Mouse (Mus musculus) spleen, adult 12 weeks (tissue): ENCODE data around the gene Cwc27.

ENCODE experiments used
- DNase-seq: peaks from one replicate; pipeline ENCODE4 v3.0.0; 2022; ENCODE audit warnings: low spot score

Gene Cwc27

DNA sequence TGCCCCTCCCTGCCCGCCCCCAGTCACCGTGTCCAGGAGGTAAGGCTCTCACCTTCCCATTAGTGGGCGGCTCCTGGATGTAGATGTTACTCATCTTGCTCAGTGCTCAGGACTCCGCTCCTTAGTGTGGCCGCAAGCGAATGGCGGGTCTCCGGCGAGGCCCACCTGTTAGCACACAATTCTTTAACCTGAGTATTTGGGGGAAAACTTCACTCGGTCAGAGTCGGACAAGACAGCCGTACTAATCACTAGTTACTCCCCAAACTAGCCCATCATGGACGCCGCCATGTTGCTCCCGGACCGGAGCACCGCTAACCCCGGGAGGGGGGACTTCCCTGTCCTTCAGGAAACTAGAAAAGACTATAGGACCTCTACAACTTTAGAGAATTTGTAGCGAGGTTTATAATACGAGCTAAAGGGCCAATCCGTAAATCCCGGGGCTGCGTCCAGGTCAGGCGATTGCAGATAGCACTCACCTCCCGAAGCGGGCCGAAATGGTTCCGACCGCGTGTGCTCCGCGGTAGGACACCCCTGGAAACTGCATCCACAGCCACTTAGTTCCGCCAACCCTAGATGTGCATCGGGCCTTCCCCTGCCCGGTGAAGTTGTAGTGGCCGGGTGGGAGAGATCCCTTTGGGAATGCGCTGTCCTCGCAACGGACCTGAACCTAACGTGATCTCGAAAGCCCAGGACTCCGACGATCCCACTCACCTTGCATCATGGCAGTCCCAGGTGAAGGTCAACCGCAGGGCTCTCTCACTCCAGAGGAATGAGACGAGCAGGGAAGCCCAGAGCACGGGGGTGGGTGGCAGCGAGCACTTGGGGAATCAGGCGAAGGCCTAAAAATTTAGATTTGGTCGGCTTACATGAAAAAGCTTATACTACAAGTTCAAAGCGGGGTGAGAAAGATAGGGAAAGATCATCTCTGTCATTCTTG lies at the start of gene Cwc27:
Gene Cwc27, minus strand, starts transcription at position 508 of the 937 bp plus-strand sequence.
- DNase-seq: peak; percentile 77

DNA sequence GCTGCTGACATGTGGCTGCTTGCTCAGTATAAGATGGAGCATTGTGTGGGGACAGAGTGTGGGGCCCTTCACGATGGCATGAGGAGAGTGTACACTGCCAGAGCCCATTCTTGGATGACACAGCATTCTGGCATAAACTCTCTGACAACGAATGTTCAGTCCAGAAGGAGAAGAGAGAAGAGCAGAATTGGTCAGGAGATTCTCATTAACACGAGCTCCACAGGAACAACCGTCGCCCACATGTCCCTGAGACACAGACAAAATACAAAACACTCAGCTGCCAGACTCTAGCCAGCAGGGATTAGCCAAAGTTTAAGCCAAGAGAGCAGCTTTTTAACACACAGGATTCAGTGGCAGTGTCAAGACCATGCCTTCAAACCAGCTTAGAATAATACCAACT lies 49.8 kb upstream of the Cwc27 start:
- no peak for DNase-seq

- DNase-seq: no peak
Measured at GRCm38 (mm10) chr13:104863127-104863979, 46.4 kb upstream of the Cwc27 start, which contains the start of gene Shisal2b. Gene Shisal2b (minus strand): TSS chr13:104863893.

DNA sequence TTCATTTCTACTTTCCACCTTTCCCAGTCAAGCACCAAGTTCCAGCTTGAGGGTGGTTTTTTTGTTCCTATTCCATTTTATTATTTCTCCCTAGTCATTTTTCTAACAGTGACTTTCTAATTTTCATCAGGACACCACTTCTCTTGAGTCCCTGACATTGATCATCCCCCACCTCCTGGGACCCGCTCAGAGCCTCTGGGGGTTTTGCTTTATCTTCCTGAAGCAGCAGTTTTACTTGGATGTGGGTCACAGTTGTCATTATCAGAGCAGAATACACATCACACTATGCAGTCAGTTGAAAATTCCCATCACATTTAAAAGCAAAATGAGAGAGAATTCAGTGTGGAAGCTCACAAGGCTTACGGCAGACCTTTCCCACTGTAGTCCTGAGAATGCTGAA lies 36.7 kb upstream of the Cwc27 start:
- DNase-seq: no peak

DNA sequence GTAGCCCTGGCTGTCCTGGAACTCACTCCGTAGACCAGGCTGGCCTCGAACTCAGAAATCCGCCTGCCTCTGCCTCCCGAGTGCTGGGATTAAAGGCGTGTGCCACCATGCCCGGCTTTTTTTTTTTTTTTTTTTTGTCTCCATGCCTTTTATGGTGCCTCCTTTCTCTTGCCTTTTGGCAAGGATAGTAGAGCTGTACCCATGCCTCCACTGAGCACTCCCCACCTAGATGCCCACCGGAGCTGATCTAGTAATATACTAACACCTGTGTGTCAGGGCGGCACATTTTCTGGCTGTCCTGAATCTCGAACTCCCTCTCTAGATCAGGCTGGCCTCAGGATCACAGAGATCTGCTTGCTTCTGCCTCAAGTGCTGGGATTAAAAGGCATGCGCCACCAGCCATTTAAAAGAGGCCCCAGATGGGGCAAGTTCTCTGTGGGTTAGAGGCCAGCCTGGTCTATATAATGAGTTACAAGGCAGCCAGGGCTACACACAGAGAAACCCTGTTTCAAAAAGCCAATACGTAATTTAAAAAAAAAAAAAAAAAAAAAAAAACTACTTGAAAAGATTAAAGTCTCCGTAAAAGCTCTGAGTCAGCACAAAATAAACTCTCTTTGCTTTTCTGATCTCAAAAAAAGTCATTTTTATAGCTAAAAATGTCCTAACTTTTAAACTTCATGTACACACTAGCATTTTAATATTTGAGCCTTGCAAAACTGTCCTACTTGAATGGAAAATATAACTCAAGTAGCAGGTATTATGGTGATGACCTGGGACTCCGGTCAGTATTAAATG lies 26.6 kb upstream of the Cwc27 start:
- DNase-seq: no peak

DNA sequence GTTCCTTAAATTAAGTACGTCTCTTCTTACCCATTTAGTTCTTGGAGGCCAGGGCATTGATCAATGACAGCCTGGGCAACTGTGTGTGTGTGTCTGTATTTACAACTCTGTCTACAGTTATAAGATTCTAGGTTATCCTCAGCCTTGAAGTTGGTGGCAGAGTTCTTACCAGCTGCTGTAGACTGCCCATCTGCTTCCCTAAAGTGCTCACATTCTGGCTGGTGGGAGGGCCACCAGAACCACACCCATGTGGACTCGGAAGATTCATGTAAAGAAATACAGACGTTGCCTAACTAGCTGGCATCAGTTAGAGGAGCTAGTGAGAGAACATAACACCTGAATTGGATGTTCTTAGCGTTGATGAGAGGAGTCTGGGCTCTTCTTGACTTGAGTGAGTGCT lies 25.0 kb upstream of the Cwc27 start:
- no peak for DNase-seq

DNA sequence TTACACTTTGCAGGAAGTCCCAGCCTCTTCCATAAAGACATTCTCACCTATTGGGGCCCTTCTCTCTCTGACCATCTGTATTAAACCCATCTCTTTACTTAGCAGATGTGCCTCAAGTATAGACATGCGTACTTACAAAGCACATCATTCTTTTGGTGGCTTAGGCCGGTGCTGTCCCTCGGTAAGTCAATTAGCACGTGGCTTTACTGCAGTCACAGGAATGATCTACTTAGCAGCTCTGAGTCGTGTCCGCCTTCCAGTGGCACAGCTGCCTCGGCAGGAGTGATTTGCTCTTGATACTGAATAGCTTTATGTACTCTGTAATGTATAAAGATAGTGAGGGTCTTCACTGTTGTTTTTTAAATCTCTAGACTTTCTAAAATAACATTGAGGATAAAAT lies 20.7 kb upstream of the Cwc27 start:
- DNase-seq: no peak

DNA sequence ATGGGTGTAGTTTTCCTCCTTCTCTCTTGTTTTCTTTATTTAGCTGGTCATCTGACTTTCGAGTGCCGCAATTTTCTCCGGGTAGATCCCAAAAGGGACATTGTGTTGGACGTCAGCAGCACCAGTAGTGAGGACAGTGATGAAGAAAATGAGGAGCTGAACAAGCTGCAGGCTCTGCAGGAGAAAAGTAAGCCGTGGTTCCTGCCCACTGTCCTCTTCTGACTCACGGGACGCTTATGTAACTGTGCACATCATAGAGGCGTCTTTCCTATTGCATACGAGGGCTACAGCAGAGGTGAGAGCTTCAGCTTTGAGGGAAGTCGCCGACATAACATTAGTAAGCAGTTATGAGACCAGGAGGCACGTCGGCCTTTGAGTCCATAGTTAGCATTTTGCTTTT lies 15.9 kb upstream of the Cwc27 start:
- DNase-seq: no peak

DNA sequence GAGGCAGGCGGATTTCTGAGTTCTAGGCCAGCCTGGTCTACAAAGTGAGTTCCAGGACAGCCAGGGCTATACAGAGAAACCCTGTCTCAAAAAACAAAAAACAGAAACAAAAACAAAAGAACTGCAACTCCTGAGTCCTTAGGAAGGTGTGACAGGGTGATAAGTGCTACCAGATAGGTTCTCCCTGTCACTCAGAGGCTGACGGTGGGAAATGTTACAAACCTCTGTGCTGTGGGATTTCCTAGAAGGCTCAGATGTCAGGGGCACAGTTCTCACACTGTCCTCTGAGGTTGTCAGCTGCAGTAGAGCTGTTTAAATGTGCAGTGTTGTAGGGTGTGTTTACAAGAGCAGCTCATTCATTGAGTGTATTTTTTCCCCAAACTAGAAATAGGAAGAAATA lies 8.5 kb upstream of the Cwc27 start:
- no peak for DNase-seq

DNA sequence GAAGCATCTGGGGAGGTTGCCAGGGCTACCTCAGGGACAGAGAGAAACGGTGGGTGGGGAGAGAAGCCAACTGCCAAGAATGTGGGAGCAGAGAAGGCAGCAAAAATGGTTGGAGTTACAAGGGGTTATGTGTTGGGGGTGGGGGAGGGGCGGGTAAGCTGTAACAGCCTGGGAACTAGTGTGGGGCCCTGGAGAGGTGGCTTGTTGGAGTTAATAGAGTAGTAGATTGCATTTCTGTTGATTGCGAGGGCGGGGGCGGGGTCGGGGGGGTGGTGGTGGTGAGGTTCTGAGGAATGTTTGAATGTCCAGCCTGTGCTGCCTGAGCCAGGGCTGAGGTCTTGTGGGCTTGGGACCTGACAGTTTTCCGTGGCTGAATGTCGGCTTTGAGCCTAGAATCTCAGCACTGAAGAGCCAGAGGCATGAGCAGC lies 5.5 kb upstream of the Cwc27 start:
- no peak for DNase-seq

DNA sequence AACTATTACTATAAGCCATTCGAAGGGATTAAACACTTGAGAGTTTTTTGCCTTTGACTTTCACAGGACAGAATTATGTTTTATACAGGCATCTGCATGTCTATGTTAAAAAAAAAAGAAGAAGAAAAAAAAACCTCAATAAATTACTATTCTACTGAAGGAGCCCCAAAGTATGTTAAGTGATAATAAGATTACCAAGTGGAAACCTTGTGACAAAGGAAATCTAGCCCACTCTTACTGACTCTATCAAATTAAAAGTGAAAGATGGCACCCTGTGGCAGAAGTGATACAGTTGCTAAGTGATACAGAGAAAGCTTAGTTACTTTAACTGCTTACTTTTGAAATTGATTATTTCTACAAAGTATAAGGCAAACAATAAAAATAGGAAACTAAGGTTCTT lies 5.0 kb upstream of the Cwc27 start:
- no peak for DNase-seq

- no peak for DNase-seq
Measured at GRCm38 (mm10) chr13:104821192-104821591, 4.2 kb upstream of the Cwc27 start.

DNA sequence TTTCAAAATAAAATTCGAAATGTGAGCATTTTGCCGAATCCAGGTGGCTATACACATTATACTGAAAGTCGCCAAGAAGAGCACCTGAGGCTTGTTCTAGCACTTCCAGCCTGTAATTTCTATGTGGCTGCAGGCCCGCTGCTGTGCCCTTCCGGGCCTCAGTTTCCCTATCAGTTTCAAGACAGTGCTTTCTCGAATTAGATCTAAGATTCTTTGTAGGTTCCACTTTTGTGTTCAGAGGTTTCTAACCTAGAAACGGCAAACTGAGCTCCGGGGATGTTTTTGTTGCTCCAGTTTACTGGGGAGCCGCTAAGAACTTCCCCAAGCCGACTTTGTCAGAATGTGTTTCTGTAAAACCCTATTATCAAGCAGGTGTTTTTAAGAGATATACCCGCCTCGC lies 754 bp upstream of the Cwc27 start:
- DNase-seq: no peak

DNA sequence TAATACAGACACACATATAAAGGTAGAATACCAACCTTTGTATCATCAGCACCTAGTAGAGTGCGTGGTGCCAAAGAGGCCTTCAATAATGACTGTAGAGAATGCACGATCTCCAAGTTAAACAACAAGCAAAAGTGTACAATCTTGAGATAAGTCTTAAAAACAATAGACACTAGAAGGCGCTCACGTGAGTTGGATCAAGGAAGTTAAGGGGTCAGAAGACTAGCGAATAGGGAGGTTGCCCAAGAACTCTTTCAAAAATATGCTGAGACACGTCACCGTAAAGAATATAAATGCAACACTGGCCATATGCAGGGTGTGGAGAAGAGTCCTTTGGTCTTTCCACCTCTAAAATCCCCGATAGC lies 690 bp downstream of the Cwc27 start:
- no peak for DNase-seq

- no peak for DNase-seq
Measured at GRCm38 (mm10) chr13:104805681-104806080, 11.3 kb downstream of the Cwc27 start.

- no peak for DNase-seq
Measured at GRCm38 (mm10) chr13:104799566-104800182, 17.3 kb downstream of the Cwc27 start.

DNA sequence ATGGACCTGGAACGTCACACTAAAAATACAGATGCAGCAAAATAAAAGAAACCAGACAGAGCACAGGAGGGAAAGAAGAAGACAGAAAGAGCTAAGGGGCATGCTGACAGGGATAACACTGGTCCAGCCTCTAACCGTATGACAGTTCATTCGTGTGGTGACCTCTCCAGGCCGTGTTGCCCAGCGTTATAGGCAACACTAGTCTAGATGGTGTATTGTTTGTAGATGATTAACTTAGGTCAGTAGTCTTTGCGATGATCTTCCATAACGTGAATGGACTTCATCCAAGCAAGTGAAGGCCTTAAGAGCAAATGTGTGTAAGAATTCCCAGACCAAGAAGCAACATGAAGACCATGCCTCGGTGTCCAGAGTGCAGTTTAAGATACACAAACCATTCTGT lies 17.9 kb downstream of the Cwc27 start:
- no peak for DNase-seq

- no peak for DNase-seq
Measured at GRCm38 (mm10) chr13:104794421-104794820, 22.5 kb downstream of the Cwc27 start.

GRCm38 (mm10) chr13:104792184-104792583 lies 24.8 kb downstream of the Cwc27 start, which contains the start of gene Srek1ip1:
Gene Srek1ip1 (plus strand): TSS chr13:104792484.
- DNase-seq: no peak

GRCm38 (mm10) chr13:104789663-104790062 lies 27.3 kb downstream of the Cwc27 start:
- no peak for DNase-seq

DNA sequence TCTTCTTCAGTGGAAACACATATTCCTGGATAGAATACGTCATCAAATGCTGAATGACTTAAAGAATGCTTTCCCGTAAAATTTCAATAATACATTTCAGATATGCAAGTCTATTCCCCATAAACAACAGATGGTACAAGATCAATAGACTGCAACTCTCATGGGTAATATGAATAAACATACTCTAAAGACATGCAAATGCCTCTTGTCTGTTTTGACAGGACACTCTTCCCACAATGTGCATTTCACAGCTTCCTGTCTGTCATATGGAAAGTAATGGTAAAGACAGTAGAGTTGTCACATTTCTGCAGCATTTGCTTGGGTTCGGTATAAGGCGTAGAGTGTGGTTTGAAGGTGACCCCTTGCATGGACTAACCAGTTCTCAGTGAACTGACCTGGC lies 29.7 kb downstream of the Cwc27 start:
- DNase-seq: no peak
